Mouse (Mus musculus) activated CD4-positive, CD25-positive, alpha-beta regulatory T cell, adult 9 weeks (primary cell): Measurements from ENCODE around the gene Aatk. TPM values are rescaled to one million over a fixed set of nuclear protein-coding genes. Genes with fewer than 3 reads are reported as not detected.

Experiments used
- polyA plus RNA-seq: library from polyadenylated mRNA; unstranded; fragments of 100-300 nt; shearing (Covaris generic); gene quantifications from one replicate; pipeline ENCODE4 v1.2.1, GENCODE M21; 2017

Aatk gene
- polyA plus RNA-seq, result 0.05 TPM

DNA sequence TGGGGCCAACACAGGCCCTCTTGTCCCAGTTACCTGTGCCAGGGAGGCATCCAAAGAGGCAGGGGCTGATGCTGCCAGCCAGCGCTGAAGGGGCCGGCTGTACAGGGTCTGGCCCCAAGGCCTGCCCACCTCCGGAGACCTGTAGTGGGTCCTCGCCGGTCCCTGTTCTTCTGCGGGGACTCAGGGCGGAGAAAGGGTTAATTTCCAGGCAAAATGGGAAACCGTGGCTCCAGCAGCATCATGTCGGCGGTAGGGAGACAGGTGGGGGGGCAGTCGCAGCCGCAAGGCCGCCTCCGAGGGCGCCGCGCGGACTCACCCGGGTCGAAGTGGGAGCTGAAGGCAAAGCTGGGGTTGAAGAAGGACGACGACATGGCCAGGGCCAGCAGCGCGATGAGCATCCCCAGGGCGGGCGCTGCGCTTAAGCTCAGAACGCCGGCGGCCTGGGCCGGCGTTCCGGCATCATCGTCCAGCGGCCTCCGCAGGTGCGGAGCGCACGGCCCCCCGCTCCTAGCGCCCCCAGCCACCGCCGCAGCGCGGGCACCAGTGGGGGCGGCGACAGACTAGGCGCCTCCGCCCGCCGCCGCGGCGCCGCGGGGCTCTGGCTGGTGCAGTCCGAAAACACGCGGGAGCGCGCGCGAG lies at the start of gene Aatk:
Aatk (minus strand) TSS at position 615 of the 639 bp plus-strand sequence.

DNA sequence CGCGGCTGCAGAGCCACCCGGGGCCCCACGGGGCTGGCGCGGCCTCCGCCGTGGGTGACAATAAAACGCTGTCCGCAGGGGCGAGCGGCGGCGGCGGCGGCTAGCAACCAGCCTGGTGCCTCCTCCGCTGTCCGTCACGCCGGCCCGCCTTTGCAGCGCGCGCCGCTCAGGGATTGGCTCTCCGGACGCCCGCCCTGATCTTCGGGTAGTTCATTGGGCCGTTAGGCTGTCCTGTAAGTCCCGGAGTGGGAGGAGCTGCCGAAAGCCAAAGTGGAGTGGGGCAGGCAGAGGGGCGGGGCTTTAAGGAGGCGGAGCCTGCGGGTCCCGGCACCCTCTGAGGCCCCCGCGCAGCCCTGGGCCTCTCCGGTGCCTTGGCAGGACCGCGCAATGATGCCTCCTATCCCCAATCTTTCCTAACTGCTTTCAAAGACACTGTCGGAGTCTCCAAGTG lies 39.8 kb upstream of the Aatk start, which contains the start of gene Cep131:
Cep131 (minus strand) TSS at position 126 of the 451 bp plus-strand sequence.

Other genes with a start within 250 kb of the Aatk start
- gene Chmp6, start 133.7 kb downstream of the Aatk start, polyA plus RNA-seq, result 54.9 TPM
- gene Baiap2, start 104.4 kb downstream of the Aatk start, polyA plus RNA-seq, result 18.4 TPM
- gene Cep131, start 39.7 kb upstream of the Aatk start, polyA plus RNA-seq, result 2.0 TPM
- gene Tepsin, start 51.6 kb upstream of the Aatk start, polyA plus RNA-seq, result 43.1 TPM
- gene Ndufaf8, start 51.8 kb upstream of the Aatk start, polyA plus RNA-seq, result 93.9 TPM
- gene Slc38a10, start 104.2 kb upstream of the Aatk start, polyA plus RNA-seq, result 139 TPM
- gene Bahcc1, start 185.8 kb upstream of the Aatk start, polyA plus RNA-seq, result not detected